Mouse (Mus musculus): ENCODE data around the gene Vstm4. TPM values are rescaled to one million over a fixed set of nuclear protein-coding genes. Genes with fewer than 3 reads are reported as not detected.
A peak's percentile ranks its signal among the peaks of the same experiment; 100 is the strongest.

Gene Vstm4
- polyA plus RNA-seq, 1 experiment from 2014 or later, result 11.3 TPM

GRCm38 (mm10) chr14:32861656-32862055 lies 5.1 kb downstream of the Vstm4 start:
- no peak for ATAC-seq (ENCODE audit: low FRiP score)

GRCm38 (mm10) chr14:32865331-32865730 lies 8.8 kb downstream of the Vstm4 start:
- H3K4me2 ChIP-seq, result no peak overlapping the region
- H3K9ac ChIP-seq, result no peak overlapping the region
- no peaks in the 10 kb centered on the region for H3K36me3 ChIP-seq
- peaks cover 13% of the 10 kb centered on the region for H3K4me1 ChIP-seq (replicated peaks)
- no peak for ATAC-seq (ENCODE audit: low FRiP score)
- WGBS, result 73% methylated on average over 3 of the region's 3 CpGs
- H3K9me3 ChIP-seq, result no peaks in the 10 kb centered on the region
- H3K4me3 ChIP-seq, result no peak overlapping the region
- no peak overlapping the region for H3K27ac ChIP-seq
- H3K27me3 ChIP-seq, result 0 out of 2 replicates have a peak, but pooled peaks cover 3% of the 10 kb centered on the region

More at GRCm38 (mm10) chr14:32861656-32862055, 5.1 kb downstream of the Vstm4 start:
- Histone ChIP-seq H3K9me3 (no peaks in the 10 kb centered on the region), H3K27me3 (peaks cover 25% of the 10 kb centered on the region), H3K4me2 (no peak overlapping the region), H3K9ac (no peak overlapping the region), H3K4me1 (replicated peaks) (peaks cover 23% of the 10 kb centered on the region), H3K36me3 (no peaks in the 10 kb centered on the region), H3K27ac (no peak overlapping the region), H3K4me3 (no peak overlapping the region)
- 29% methylated on average over 2 of the region's 2 CpGs for WGBS

- H3K4me3 ChIP-seq, result no peak overlapping the region
- H3K4me2 ChIP-seq, result no peak overlapping the region
- no peak overlapping the region for H3K27ac ChIP-seq
- no peak for ATAC-seq (ENCODE audit: low FRiP score)
- H3K36me3 ChIP-seq, result no peaks in the 10 kb centered on the region
- no peaks in the 10 kb centered on the region for H3K27me3 ChIP-seq
- no peaks in the 10 kb centered on the region for H3K4me1 ChIP-seq (replicated peaks)
- 85% methylated on average over 5 of the region's 5 CpGs for WGBS
- no peaks in the 10 kb centered on the region for H3K9me3 ChIP-seq
- no peak overlapping the region for H3K9ac ChIP-seq
These were observed 15.4 kb downstream of the Vstm4 start for GRCm38 (mm10) chr14:32871963-32872362.

GRCm38 (mm10) chr14:32877549-32877948 lies 21.0 kb downstream of the Vstm4 start:
- H3K4me3 ChIP-seq, result no peak overlapping the region
- no peaks in the 10 kb centered on the region for H3K9me3 ChIP-seq
- no peaks in the 10 kb centered on the region for H3K36me3 ChIP-seq
- H3K9ac ChIP-seq, result no peak overlapping the region
- 64% methylated on average over 6 of the region's 6 CpGs for WGBS
- no peak overlapping the region for H3K27ac ChIP-seq
- H3K27me3 ChIP-seq, result no peaks in the 10 kb centered on the region
- ATAC-seq (ENCODE audit: low FRiP score), result no peak
- no peaks in the 10 kb centered on the region for H3K4me1 ChIP-seq (replicated peaks)
- H3K4me2 ChIP-seq, result no peak overlapping the region

GRCm38 (mm10) chr14:32880332-32880731 lies 23.8 kb downstream of the Vstm4 start:
- Histone ChIP-seq H3K9me3 (no peaks in the 10 kb centered on the region), H3K4me3 (no peak overlapping the region), H3K36me3 (no peaks in the 10 kb centered on the region), H3K27me3 (no peaks in the 10 kb centered on the region), H3K9ac (no peak overlapping the region), H3K4me2 (no peak overlapping the region), H3K27ac (no peak overlapping the region), H3K4me1 (replicated peaks) (no peaks in the 10 kb centered on the region)
- WGBS, result 85% methylated on average over 5 of the region's 5 CpGs
- ATAC-seq (ENCODE audit: low FRiP score), result no peak

- Histone ChIP-seq H3K27ac (no peak overlapping the region), H3K4me3 (no peak overlapping the region), H3K27me3 (no peaks in the 10 kb centered on the region), H3K9me3 (no peaks in the 10 kb centered on the region), H3K9ac (no peak overlapping the region), H3K4me1 (replicated peaks) (no peaks in the 10 kb centered on the region), H3K36me3 (no peaks in the 10 kb centered on the region), H3K4me2 (no peak overlapping the region)
- no peak for ATAC-seq (ENCODE audit: low FRiP score)
- 92% methylated on average over 1 of the region's 1 CpGs for WGBS
These were observed 25.1 kb downstream of the Vstm4 start for GRCm38 (mm10) chr14:32881693-32882092.

- Histone ChIP-seq H3K4me1 (replicated peaks) (peaks cover 20% of the 10 kb centered on the region), H3K36me3 (no peaks in the 10 kb centered on the region), H3K27me3 (no peaks in the 10 kb centered on the region), H3K4me3 (no peak overlapping the region), H3K9me3 (no peaks in the 10 kb centered on the region), H3K4me2 (no peak overlapping the region), H3K27ac (peak overlapping the region; percentile 45; the same call in 1 of the 2 replicates), H3K9ac (no peak overlapping the region)
- WGBS, result 12% methylated on average over 6 of the region's 6 CpGs
- ATAC-seq (ENCODE audit: low FRiP score), result peak; percentile 97
These were observed 32.5 kb downstream of the Vstm4 start for GRCm38 (mm10) chr14:32888876-32889674.

- peaks cover 13% of the 10 kb centered on the region for H3K4me1 ChIP-seq (replicated peaks)
- ATAC-seq (ENCODE audit: low FRiP score), result no peak
- WGBS, result 81% methylated on average over 4 of the region's 4 CpGs
- no peaks in the 10 kb centered on the region for H3K27me3 ChIP-seq
- H3K4me3 ChIP-seq, result no peak overlapping the region
- no peaks in the 10 kb centered on the region for H3K9me3 ChIP-seq
- H3K27ac ChIP-seq, result peak overlapping the region; percentile 18; the same call in 1 of the 2 replicates
- H3K9ac ChIP-seq, result no peak overlapping the region
- H3K36me3 ChIP-seq, result no peaks in the 10 kb centered on the region
- no peak overlapping the region for H3K4me2 ChIP-seq
These were observed 37.8 kb downstream of the Vstm4 start for GRCm38 (mm10) chr14:32894341-32894853.

GRCm38 (mm10) chr14:32894878-32895277 lies 38.3 kb downstream of the Vstm4 start:
- H3K9me3 ChIP-seq, result no peaks in the 10 kb centered on the region
- no peak overlapping the region for H3K4me2 ChIP-seq
- no peak for ATAC-seq (ENCODE audit: low FRiP score)
- no peaks in the 10 kb centered on the region for H3K36me3 ChIP-seq
- H3K4me1 ChIP-seq (replicated peaks), result peaks cover 10% of the 10 kb centered on the region; the same call in 1 of the 2 replicates
- no peaks in the 10 kb centered on the region for H3K27me3 ChIP-seq
- no peak overlapping the region for H3K9ac ChIP-seq
- no peak overlapping the region for H3K4me3 ChIP-seq
- WGBS, result 74% methylated on average over 4 of the region's 4 CpGs
- H3K27ac ChIP-seq, result no peak overlapping the region

- H3K27me3 ChIP-seq, result no peaks in the 10 kb centered on the region
- H3K4me1 ChIP-seq (replicated peaks), result 0 out of 2 replicates have a peak, but pooled peaks cover 4% of the 10 kb centered on the region
- H3K9me3 ChIP-seq, result no peaks in the 10 kb centered on the region
- no peak overlapping the region for H3K9ac ChIP-seq
- 94% methylated on average over 2 of the region's 2 CpGs for WGBS
- no peaks in the 10 kb centered on the region for H3K36me3 ChIP-seq
- no peak for ATAC-seq (ENCODE audit: low FRiP score)
- H3K4me3 ChIP-seq, result no peak overlapping the region
- no peak overlapping the region for H3K27ac ChIP-seq
- H3K4me2 ChIP-seq, result no peak overlapping the region
These were observed 40.3 kb downstream of the Vstm4 start for GRCm38 (mm10) chr14:32896896-32897295.

GRCm38 (mm10) chr14:32903203-32903602 lies 46.6 kb downstream of the Vstm4 start:
- Histone ChIP-seq H3K9me3 (no peaks in the 10 kb centered on the region), H3K27me3 (no peaks in the 10 kb centered on the region), H3K4me3 (no peak overlapping the region), H3K4me1 (replicated peaks) (no peaks in the 10 kb centered on the region), H3K9ac (no peak overlapping the region), H3K27ac (no peak overlapping the region), H3K4me2 (no peak overlapping the region), H3K36me3 (no peaks in the 10 kb centered on the region)
- ATAC-seq (ENCODE audit: low FRiP score), result no peak
- WGBS, result 90% methylated on average over 3 of the region's 3 CpGs

GRCm38 (mm10) chr14:32906545-32906944 lies 50.0 kb downstream of the Vstm4 start:
- no peak overlapping the region for H3K27ac ChIP-seq
- H3K9me3 ChIP-seq, result no peaks in the 10 kb centered on the region
- H3K27me3 ChIP-seq, result no peaks in the 10 kb centered on the region
- no peaks in the 10 kb centered on the region for H3K36me3 ChIP-seq
- 0 out of 2 replicates have a peak, but pooled peaks cover 2% of the 10 kb centered on the region for H3K4me1 ChIP-seq (replicated peaks)
- ATAC-seq (ENCODE audit: low FRiP score), result no peak
- H3K9ac ChIP-seq, result no peak overlapping the region
- no peak overlapping the region for H3K4me3 ChIP-seq
- WGBS, result 82% methylated on average over 3 of the region's 3 CpGs
- H3K4me2 ChIP-seq, result no peak overlapping the region

GRCm38 (mm10) chr14:32909112-32909511 lies 52.6 kb downstream of the Vstm4 start:
- no peak overlapping the region for H3K4me3 ChIP-seq
- no peak overlapping the region for H3K9ac ChIP-seq
- ATAC-seq (ENCODE audit: low FRiP score), result no peak
- H3K4me2 ChIP-seq, result no peak overlapping the region
- no peak overlapping the region for H3K27ac ChIP-seq
- 0 out of 2 replicates have a peak, but pooled peaks cover 2% of the 10 kb centered on the region for H3K4me1 ChIP-seq (replicated peaks)
- WGBS, result 89% methylated on average over 6 of the region's 6 CpGs
- no peaks in the 10 kb centered on the region for H3K27me3 ChIP-seq
- H3K36me3 ChIP-seq, result no peaks in the 10 kb centered on the region
- H3K9me3 ChIP-seq, result no peaks in the 10 kb centered on the region
